7 mouse cellular contexts compared by ENCODE assay signal in the genomic region with DNA sequence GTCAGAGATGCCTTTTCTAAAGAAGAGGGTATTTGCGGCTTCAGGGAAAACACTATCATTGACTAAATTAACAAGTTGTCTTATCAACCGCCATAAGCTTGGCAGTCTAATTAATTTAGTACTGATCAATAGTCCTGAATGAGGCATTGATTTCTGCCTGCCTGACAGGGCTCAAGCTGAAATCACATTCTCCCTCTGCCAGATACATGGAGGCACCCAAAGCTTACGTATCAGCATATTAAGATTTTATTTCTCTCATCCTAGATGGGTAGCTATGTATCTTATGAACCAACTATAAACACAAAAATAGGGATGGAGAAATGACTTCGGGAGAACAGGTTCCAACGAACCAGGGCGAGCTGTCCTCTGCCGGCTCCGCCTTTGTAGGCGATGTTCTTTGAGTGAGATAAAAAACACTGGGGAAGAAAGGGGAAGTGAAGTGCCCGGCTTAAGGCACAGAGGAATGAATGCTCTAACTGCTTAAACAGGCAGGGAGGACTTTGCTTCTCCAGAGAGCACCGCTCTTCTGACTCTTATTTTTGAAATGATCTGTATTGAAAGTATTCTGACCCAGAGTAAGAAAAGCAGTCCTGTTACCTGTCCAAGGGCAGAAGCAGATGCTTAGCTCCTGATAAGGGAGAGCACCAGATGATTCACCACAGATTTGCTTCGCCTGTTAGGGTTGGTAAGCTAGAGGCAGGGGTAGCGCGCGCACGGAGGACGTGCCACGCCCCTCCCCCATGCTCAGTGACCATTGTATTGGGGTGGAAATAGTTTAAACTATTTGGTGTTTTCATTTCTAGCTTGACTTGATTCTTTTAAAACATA.
DNase-seq lines count a peak whose midpoint lies in the region; ATAC-seq and TF ChIP-seq lines count a peak whose summit lies in the region.

No protein-coding gene starts in this region.

- peak; percentile 72; the same call in 1 of the 2 replicates for ATAC-seq in common myeloid progenitor, adult 5-6 weeks (replicated peaks; ENCODE audit: low read depth, poor library complexity, severe bottlenecking)
- no peak for ATAC-seq in hindbrain, embryonic 11.5 days (ENCODE audit: low FRiP score)
- ATAC-seq in midbrain, embryonic 11.5 days (ENCODE audit: low FRiP score): peak; percentile 58

- no peak for TF ChIP-seq CTCF in CH12.LX (conservative IDR thresholded peaks at IDR 0.05 in 1 of 2, IDR thresholded peaks at IDR 0.05 in 1 of 2; ENCODE audit: low read depth in 2 of 2, low read length in 2 of 2)

- H3K27me3 ChIP-seq in CH12.LX (replicated peaks): no peaks in the 10 kb centered on the region
- H3K27me3 ChIP-seq in hindbrain, embryonic 11.5 days (ENCODE audit: control insufficient read depth, insufficient read depth, low read length): peaks cover 2% of the 10 kb centered on the region; the same call in 1 of the 2 replicates
- H3K27me3 ChIP-seq in midbrain, embryonic 11.5 days (ENCODE audit: control insufficient read depth, insufficient read depth, low read length): no peaks in the 10 kb centered on the region

- TF ChIP-seq RAD21 in CH12.LX (IDR thresholded peaks at IDR 0.05; ENCODE audit: low read depth, low read length): no peak

- H3K4me1 ChIP-seq in CH12.LX (ENCODE audit: control insufficient read depth in 1 of 2, insufficient read depth in 2 of 2): peaks cover 0 to 7% of the 10 kb centered on the region in 2 experiments; a peak in 2 of 4 replicates
- H3K4me1 ChIP-seq in hindbrain, embryonic 11.5 days (replicated peaks; ENCODE audit: control insufficient read depth, insufficient read depth, low read length): peaks cover 10% of the 10 kb centered on the region
- H3K4me1 ChIP-seq in midbrain, embryonic 11.5 days (ENCODE audit: control insufficient read depth, insufficient read depth, low read length): peaks cover 46% of the 10 kb centered on the region

- TF ChIP-seq POLR2A in CH12.LX (IDR thresholded peaks at IDR 0.05; ENCODE audit: low read depth, low read length): no peak

- no peak overlapping the region for H3K4me3 ChIP-seq in CH12.LX (replicated peaks in 1 of 3; ENCODE audit: low read depth in 2 of 3, low read length in 2 of 3, poor library complexity in 1 of 3)
- H3K4me3 ChIP-seq in hindbrain, embryonic 11.5 days (ENCODE audit: low read depth, low read length): 0 out of 2 replicates have a peak overlapping the region, but pooled peaks have one; percentile 8
- H3K4me3 ChIP-seq in midbrain, embryonic 11.5 days (ENCODE audit: low read depth, low read length): no peak overlapping the region

- H3K79me2 ChIP-seq in CH12.LX (replicated peaks; ENCODE audit: control insufficient read depth, extremely low read depth, insufficient read depth, poor library complexity, severe bottlenecking): no peaks in the 10 kb centered on the region

- no peak overlapping the region for H3K27ac ChIP-seq in CH12.LX (ENCODE audit: insufficient read depth, low read depth)
- H3K27ac ChIP-seq in hindbrain, embryonic 11.5 days (ENCODE audit: low read depth, low read length): no peak overlapping the region
- H3K27ac ChIP-seq in midbrain, embryonic 11.5 days (ENCODE audit: low read depth, low read length): peak overlapping the region; percentile 92

- DNase-seq in CH12.LX (ENCODE audit: extremely low read depth) (peak; percentile 29), adipocyte (ENCODE audit: low spot score) (no peak)
- peak; percentile 49 for DNase-seq in hindbrain, embryonic 11.5 days (ENCODE audit: low spot score)
- peak; percentile 92 for DNase-seq in midbrain, embryonic 11.5 days (ENCODE audit: low spot score, missing footprints)
- DNase-seq in gastrocnemius, postnatal 36 days: no peak
- DNase-seq in gastrocnemius, adult 8-10 months (ENCODE audit: low spot score in 2 of 2): no peak

- dilution Hi-C loops in CH12.LX (cut with MboI; ENCODE audit: extremely low pct_ligation_motif_present, extremely low pct_unique_long_range_greater_than_20kb, low sequenced_read_pairs): no loop called here

- intact Hi-C loops in gastrocnemius, postnatal 36 days (cut with DNase I): no loop called here

- H3K36me3 ChIP-seq in CH12.LX (replicated peaks in 1 of 2; ENCODE audit: control insufficient read depth in 1 of 2, insufficient read depth in 1 of 2, low read length in 1 of 2): no peaks in the 10 kb centered on the region
- no peaks in the 10 kb centered on the region for H3K36me3 ChIP-seq in hindbrain, embryonic 11.5 days (ENCODE audit: control insufficient read depth, insufficient read depth, low read length)
- no peaks in the 10 kb centered on the region for H3K36me3 ChIP-seq in midbrain, embryonic 11.5 days (ENCODE audit: control insufficient read depth, insufficient read depth, low read length)

- TF ChIP-seq EP300 in CH12.LX (IDR thresholded peaks at IDR 0.05; ENCODE audit: low read length): no peak

- in situ Hi-C loops in CH12.LX (cut with MboI; ENCODE audit: low pct_ligation_motif_present, low pct_unique_long_range_greater_than_20kb, low sequenced_read_pairs): no loop called here

- H3K9me3 ChIP-seq in CH12.LX (replicated peaks; ENCODE audit: low read length): no peaks in the 10 kb centered on the region
- no peaks in the 10 kb centered on the region for H3K9me3 ChIP-seq in hindbrain, embryonic 11.5 days (ENCODE audit: control insufficient read depth, low read length)
- peaks cover 4% of the 10 kb centered on the region; the same call in 1 of the 2 replicates for H3K9me3 ChIP-seq in midbrain, embryonic 11.5 days (ENCODE audit: control insufficient read depth, low read length)

- no peak overlapping the region; the same call in 1 of the 2 replicates for H3K4me2 ChIP-seq in CH12.LX (ENCODE audit: insufficient read depth, low read depth, poor library complexity, severe bottlenecking)
- peak overlapping the region; percentile 31 for H3K4me2 ChIP-seq in hindbrain, embryonic 11.5 days (replicated peaks; ENCODE audit: low read depth, low read length)
- H3K4me2 ChIP-seq in midbrain, embryonic 11.5 days: peak overlapping the region; percentile 47

- H3K9ac ChIP-seq in CH12.LX (ENCODE audit: insufficient read depth, low read depth): no peak overlapping the region
- H3K9ac ChIP-seq in hindbrain, embryonic 11.5 days (ENCODE audit: low read depth, low read length): no peak overlapping the region
- peak overlapping the region; percentile 54 for H3K9ac ChIP-seq in midbrain, embryonic 11.5 days (ENCODE audit: low read length)

- 12% methylated on average over 18 of the region's 18 CpGs for WGBS in hindbrain, embryonic 11.5 days
- 5% methylated on average over 18 of the region's 18 CpGs for WGBS in midbrain, embryonic 11.5 days

TF ChIP-seq in CH12.LX, 34 proteins besides CTCF, POLR2A, EP300 and RAD21:
- TF ChIP-seq JUN (IDR thresholded peaks at IDR 0.05; ENCODE audit: insufficient read depth, low read depth, low read length): no peak
- TF ChIP-seq JUND (conservative IDR thresholded peaks at IDR 0.05; ENCODE audit: low read depth, low read length): no peak
- TF ChIP-seq GABPA (IDR thresholded peaks at IDR 0.05; ENCODE audit: insufficient replicate concordance, low read depth, low read length): no peak
- TF ChIP-seq MYC (IDR thresholded peaks at IDR 0.05; ENCODE audit: low read depth, low read length): no peak
- TF ChIP-seq MAZ (IDR thresholded peaks at IDR 0.05; ENCODE audit: low read depth, low read length): no peak
- TF ChIP-seq MEF2A (IDR thresholded peaks at IDR 0.05; ENCODE audit: borderline replicate concordance, low read depth, low read length): no peak
- no peak for TF ChIP-seq USF2 (conservative IDR thresholded peaks at IDR 0.05; ENCODE audit: low read depth, low read length)
- no peak for TF ChIP-seq UBTF (IDR thresholded peaks at IDR 0.05; ENCODE audit: low read depth, low read length)
- TF ChIP-seq BHLHE40 (IDR thresholded peaks at IDR 0.05; ENCODE audit: low read depth, low read length): no peak
- TF ChIP-seq ZC3H11A (IDR thresholded peaks at IDR 0.05; ENCODE audit: low read depth, low read length): no peak
- TF ChIP-seq ZKSCAN1 (IDR thresholded peaks at IDR 0.05; ENCODE audit: borderline replicate concordance, low read depth, low read length): no peak
- no peak for TF ChIP-seq NRF1 (IDR thresholded peaks at IDR 0.05; ENCODE audit: low read depth, low read length)
- TF ChIP-seq USF1 (IDR thresholded peaks at IDR 0.05; ENCODE audit: low read depth, low read length): no peak
- no peak for TF ChIP-seq ZNF384 (IDR thresholded peaks at IDR 0.05; ENCODE audit: low read depth, low read length)
- TF ChIP-seq POLR2AphosphoS2 (IDR thresholded peaks at IDR 0.05; ENCODE audit: low read depth, low read length): no peak
- TF ChIP-seq MAX (IDR thresholded peaks at IDR 0.05; ENCODE audit: low read length): no peak
- TF ChIP-seq SIN3A (IDR thresholded peaks at IDR 0.05; ENCODE audit: low read length): no peak
- no peak for TF ChIP-seq MXI1 (IDR thresholded peaks at IDR 0.05; ENCODE audit: low read depth, low read length)

Comparison
In these comparisons a context has a peak if more than half of its experiments do, and no peak if none do; other contexts are left out.
1. DNase-seq: peak in CH12.LX (single experiment), hindbrain, embryonic 11.5 days (single experiment) and midbrain, embryonic 11.5 days (single experiment); none in gastrocnemius, postnatal 36 days (0 of 2), gastrocnemius, adult 8-10 months (0 of 2) and adipocyte (single experiment).